Mouse (Mus musculus) right cerebral cortex, postnatal 36 days (tissue): ENCODE data around the gene Ttc6.

ENCODE experiments used
- DNase-seq, 2 experiments: peaks; one replicate each; pipeline ENCODE4 v3.0.0; 2022; ENCODE audit warnings: low spot score in 2 of 2, mixed read lengths in 1 of 2

The Ttc6 gene

DNA sequence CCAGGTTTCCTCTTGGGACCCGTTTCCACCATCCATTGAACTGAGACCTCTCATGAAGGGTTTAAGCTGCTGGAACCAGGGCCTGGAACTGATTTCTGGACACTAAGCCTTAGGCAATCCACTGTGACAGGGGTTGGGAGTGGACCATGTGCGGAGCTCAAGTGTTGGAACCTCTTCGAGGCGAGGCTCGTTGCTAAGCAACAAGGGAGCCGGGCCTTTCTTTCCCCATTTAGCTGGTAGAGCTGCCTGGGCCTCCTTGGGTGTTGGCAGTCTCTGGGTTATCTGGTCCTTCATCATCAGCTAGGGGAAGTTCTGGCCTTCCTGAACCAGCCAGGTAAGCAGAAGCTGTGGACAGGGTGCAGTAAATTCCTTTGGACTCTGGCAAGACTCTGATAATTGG is at the start of gene Ttc6:
TSS of gene Ttc6 (plus strand) at position 205 of the 400 bp plus-strand sequence.
- no peak for DNase-seq

- no peak for DNase-seq
Observed at GRCm38 (mm10) chr12:57514552-57514951, 49.4 kb upstream of the Ttc6 start.

DNA sequence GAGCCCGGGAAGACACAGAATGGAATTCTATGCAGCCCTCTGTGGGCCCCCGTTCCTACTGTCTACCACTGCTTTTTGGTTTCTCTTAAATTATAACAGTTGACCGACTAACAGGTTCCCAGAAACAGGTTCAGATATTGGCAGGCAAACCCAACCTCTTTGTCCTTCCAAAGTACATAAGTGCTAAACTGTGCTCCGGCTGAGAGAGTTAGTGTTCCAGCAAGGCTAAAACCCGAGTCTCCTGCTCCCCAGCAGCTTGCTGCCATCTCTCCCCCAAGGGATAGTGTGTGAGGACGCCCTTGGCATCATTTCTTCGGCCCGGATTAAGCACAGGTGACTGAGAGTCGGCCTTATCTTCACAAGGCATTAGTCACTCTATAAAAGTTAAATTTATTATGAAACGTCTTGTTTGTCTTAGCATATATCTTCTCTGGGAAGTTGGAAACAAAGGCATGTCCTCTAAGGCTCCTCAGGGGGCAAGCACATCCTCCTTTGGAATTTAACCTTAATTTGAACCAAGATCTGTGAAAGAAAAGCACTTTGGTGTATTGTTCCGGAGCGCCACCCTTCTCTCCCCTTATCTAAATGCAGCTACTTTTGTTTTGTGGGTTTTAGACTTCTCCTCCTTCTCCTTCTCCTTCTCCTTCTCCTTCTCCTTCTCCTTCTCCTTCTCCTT is 48.1 kb upstream of the Ttc6 start:
- DNase-seq = no peak

- no peak for DNase-seq
Observed at GRCm38 (mm10) chr12:57528335-57528734, 35.6 kb upstream of the Ttc6 start.

DNA sequence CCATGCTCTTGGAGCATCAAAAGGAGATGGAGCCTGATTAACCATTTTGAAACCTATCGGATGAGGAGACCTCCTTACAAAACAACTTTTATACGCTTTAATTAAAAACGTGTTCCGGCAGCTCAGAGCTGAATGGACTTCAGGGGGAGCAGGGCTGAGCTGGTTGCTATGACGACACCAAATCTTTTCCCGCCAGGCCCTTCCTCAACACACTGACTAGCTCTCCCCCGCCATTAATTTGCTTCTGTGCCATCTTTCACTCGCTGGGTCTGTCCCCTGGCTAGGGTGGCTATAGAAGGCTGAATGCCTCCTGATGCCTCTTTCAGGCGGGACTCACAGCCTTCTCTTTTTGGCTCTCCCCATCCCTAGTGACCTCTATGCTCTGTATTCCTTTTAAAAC is 33.4 kb upstream of the Ttc6 start:
- no peak for DNase-seq

DNA sequence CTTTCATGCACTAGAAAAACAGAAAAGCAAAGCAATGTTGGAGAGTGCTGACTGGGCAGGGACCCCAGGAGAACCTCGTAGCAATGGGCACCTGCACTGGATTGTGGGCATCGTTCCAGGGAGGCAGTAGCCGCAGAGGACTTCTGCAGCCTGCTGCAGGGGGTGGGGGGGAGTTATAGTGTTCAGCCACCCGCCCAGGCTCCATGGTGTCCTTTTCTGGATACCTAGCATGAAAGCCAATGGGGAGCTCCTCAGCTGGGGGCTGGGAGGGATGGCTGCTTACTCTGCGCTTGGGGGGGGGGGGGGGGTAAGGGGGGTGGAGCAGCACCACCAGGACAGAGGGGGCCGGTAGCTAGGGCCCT is 29.4 kb upstream of the Ttc6 start:
- no peak for DNase-seq

- no peak for DNase-seq
Observed at GRCm38 (mm10) chr12:57534879-57535611, 28.9 kb upstream of the Ttc6 start.

GRCm38 (mm10) chr12:57536056-57536908 is 27.6 kb upstream of the Ttc6 start:
- no peak for DNase-seq

DNA sequence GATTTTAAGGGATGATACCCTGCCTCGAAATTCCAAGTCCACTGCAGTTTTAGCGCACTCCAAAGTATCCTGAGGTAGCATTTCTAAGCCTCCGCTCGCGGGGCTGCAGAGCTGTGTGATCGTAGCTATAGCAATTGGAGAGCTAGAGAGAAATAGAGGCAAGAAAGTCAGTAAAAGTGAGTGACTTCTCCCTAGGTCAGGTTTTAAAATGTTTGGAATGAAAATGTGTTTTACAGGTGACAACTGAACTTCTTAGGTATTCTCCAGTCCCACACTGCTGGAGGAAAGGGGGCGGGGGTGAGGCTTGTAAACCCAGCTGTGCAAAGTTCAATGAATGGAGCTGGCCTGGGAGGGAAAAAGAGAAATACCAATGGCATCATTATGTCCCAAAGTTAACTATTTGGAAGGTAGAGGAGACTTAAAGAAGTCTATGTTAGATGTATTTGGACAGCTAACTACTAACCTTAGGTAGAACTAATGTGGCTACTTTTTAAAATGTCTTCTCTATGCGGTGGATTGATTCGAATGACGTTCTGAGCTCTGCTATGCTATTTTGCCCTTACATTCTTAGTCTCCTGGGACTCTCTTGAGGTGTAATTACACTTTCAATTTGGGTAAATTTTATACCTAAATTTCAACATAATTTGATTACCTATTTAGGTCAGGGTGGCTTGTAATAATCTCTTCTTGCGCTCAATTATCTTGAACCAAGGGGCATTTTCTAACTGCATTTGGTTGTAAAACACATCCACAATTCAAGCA is 26.8 kb upstream of the Ttc6 start:
- no peak for DNase-seq

DNA sequence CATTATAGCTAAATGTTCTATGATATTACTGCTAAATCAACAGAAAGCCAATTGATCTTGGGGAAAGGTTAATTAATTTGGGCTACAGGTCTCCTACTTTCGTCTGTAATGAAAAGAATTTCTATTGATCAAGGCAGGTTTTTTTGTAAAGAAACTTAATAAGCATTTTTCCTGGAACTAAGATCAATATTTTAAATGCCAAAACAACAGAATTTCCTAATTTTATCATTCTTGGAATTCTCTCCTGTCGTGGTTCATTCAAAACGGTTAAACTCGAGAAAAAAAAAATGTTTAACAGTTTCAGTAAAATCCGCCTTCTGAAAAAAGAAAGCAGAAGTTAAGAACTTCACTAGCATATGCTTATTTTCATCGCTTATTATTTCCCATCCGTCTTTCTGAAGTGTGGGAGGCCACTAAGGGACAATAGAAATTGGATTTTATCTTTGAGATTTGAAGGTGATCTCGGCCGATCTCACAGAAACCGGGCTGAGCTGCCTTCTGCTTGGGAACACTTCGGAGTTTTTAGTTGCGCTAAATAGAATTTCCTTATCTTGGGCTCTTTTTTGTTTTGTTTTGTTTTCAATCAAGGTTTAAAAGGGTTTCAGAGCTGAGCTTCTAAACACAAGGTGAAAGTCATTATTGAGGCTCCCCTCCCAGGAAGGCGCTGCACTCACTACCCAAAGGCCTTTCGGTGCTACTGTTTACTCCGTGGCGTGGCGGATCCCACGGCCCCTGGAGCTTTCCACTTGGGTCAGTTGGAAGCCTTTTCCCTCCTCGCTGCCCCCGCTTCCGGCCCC is 25.9 kb upstream of the Ttc6 start:
- DNase-seq = no peak

GRCm38 (mm10) chr12:57538588-57539550 is 25.0 kb upstream of the Ttc6 start:
- DNase-seq = no peak

GRCm38 (mm10) chr12:57539551-57539985 is 24.3 kb upstream of the Ttc6 start:
- DNase-seq = no peak

DNA sequence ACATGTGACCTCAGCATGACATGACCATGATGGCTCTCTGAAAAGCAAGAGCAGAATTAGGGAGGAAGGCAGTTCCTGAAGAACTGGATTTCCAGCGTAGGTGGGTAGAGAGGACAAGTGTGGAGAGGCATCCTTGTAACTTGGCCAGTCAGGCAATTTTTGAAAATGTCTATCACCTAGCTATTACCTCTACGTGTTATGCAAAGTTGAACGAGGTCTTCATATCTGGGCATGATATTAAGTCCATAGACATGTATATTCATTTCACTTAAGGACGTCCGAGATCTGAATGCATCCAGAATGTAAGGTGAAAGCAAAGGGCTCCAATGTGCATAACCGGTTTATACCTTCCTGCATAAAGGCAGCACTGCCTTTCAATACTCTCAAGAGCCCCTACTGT is 22.8 kb upstream of the Ttc6 start:
- DNase-seq = no peak

DNA sequence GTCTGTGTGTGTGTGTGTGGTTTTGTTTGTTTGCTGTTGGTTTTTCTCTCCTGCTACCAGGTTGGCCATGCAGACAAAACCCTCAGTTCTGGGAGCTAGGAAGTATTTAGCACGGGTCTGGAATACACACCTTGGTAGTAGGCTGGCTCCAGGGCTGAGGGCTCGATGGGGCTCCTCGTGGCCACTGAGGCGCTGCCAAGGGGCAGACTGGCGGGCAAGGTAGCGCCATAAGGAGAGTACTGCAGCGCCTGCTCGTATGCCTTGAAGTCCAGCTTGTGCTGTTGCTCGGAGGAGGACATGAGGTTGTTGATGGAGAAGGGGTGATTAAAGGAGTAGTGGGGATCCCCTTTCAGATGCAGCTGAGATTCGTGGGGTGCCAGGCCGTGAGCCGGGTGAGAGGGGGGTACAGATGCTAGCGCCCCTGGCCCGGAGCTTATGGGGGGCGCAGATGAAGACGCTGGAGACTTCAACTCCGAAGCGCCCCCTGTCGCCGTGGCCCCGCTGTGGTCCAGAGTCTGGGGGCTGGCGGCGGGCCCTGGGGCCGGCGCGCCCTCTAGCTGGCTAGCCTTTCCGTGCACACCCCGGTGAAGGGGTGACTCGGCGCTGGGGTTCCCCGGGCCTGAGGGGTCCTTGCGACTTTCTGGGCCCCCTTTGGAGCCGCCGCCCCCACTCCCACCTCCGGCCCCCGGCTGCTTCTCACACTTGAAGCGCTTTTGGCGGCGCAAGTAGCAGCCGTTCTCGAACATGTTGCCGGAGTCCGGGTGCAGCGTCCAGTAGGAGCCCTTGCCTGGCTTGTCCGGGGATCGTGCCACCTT is 21.8 kb upstream of the Ttc6 start:
- DNase-seq = no peak

DNA sequence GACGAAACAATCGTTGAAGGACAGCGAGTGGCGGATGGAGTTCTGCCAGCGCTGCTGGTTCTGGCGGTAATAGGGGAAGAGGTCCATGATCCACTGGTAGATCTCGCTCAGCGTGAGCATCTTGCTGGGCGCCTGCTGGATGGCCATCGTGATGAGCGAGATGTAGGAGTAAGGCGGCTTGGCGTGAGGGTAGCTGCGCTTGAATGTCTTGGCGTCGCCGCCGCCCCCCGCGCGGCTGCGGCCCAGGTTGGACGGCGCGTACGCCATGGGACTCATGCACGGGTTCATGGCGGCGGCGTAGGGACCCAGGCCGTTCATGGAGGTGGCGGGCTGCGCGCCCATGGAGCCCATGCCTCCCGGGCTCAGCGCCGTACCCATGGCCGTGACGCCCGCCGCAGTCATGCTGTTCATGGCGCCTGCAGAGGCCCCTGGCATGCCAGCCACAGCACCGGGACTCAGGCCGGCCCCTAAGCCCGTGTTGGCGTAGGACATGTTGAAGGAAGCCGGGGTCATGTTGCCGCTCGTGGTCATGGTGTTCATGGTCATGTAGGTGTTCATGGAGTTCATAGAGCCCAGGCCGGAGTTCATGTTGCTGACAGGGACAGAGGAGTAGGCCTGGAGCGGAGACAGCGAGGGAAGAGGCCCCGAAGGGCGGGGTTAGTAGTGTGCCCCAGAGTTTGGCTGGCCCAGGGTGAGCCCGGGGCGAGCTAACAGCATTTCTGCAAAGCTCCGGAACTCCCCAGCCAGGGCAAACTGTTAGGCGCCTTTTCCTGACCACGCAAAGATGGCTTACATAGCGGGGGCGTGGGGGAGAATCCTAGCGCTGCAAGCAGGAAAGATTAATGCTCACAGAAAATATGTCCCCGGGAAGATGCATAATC is 20.9 kb upstream of the Ttc6 start:
- DNase-seq = no peak

- DNase-seq = no peak
Observed at GRCm38 (mm10) chr12:57543627-57543991, 20.3 kb upstream of the Ttc6 start.

DNA sequence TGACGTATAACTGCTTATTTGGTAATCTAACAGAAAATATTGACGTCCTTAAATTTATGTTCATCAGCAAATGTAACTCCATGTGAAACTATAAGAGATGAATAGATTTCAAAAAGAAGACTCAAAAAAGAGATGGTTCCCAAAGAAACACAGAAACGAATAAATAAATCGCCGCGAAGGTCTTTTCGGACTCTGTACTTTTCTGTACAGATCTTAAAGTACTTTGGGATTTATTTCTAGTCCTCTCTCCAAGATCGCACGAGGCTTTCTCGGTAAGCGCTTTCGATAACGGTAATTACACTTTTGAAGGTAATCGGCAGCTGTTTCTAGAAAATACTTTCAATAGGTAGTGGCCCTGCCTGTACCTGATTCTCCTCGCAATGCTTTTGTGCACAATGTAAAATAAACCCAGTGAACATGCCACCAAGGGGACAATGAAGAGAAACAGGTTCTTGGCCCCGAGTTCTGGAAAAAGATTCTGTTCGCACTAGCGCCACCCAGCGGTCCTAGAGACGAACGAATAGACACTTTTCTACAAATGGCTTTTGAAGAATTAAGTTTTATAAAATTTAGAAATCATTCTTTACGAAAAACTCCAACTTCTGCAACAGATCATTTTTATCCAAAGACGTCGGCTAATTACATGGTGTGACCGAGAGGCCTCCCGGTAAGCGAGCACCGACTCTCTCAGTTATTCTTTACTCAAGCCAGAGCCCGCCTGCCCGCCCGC is 19.1 kb upstream of the Ttc6 start:
- no peak for DNase-seq
